Mouse (Mus musculus) midbrain, embryonic 13.5 days (tissue): ENCODE measurements around the gene Tspan32. TPM values are rescaled to one million over a fixed set of nuclear protein-coding genes. Genes with fewer than 3 reads are reported as not detected.

Experiments
- ATAC-seq: fragments of 200-750 bp; cut with Nextera tagmentation; 2 replicates; pipeline ENCODE4 v1.8.0; 2017; ENCODE audit warnings: mild to moderate bottlenecking, moderate TSS enrichment, moderate library complexity
- H3K27ac ChIP-seq: fragments of 300-500 bp; sonication (generic); 2 replicates; pipeline ENCODE4 v1.5.1; 2015; ENCODE audit warnings: inconsistent platforms, mild to moderate bottlenecking, moderate library complexity
- H3K27me3 ChIP-seq: fragments of 300-500 bp; sonication (generic); 2 replicates; pipeline ENCODE4 v1.6.1; 2015; ENCODE audit warnings: mild to moderate bottlenecking, inconsistent platforms
- H3K36me3 ChIP-seq: fragments of 300-500 bp; sonication (generic); 2 replicates; pipeline ENCODE4 v1.6.1; 2015; ENCODE audit warnings: mild to moderate bottlenecking, inconsistent platforms
- H3K4me1 ChIP-seq: fragments of 300-500 bp; sonication (generic); replicated peaks from 2 replicates; pipeline ENCODE4 v1.6.1; 2015; ENCODE audit warnings: inconsistent platforms
- H3K4me2 ChIP-seq: fragments of 300-500 bp; sonication (generic); replicated peaks from 2 replicates; pipeline ENCODE4 v1.6.1; 2015; ENCODE audit warnings: moderate library complexity, mild to moderate bottlenecking, inconsistent platforms
- H3K4me3 ChIP-seq: fragments of 300-500 bp; sonication (generic); replicated peaks from 2 replicates; pipeline ENCODE4 v1.5.1; 2015; ENCODE audit warnings: mild to moderate bottlenecking, inconsistent platforms
- H3K9ac ChIP-seq: fragments of 300-500 bp; sonication (generic); replicated peaks from 2 replicates; pipeline ENCODE4 v1.6.1; 2015; ENCODE audit warnings: mild to moderate bottlenecking, inconsistent platforms
- H3K9me3 ChIP-seq: fragments of 300-500 bp; sonication (generic); 2 replicates; pipeline ENCODE4 v1.6.1; 2016; ENCODE audit warnings: mild to moderate bottlenecking, inconsistent platforms
- WGBS: fragments of 180-500 bp; shearing (Covaris S2); methylation state at CpG from one replicate; pipeline ENCODE4 v1.1.7; 2015; 5-methylcytosine and 5-hydroxymethylcytosine counted together
- polyA plus RNA-seq: library from polyadenylated mRNA; unstranded; fragments of >200 nt; fragmentation: Nextera tagmentation; extraction: Ambion mirVana; gene quantifications from 2 replicates; pipeline ENCODE4 v1.2.1, GENCODE M21; 2015

The Tspan32 gene
- polyA plus RNA-seq, 1 experiment from 2014 or later: 0.50 TPM

DNA sequence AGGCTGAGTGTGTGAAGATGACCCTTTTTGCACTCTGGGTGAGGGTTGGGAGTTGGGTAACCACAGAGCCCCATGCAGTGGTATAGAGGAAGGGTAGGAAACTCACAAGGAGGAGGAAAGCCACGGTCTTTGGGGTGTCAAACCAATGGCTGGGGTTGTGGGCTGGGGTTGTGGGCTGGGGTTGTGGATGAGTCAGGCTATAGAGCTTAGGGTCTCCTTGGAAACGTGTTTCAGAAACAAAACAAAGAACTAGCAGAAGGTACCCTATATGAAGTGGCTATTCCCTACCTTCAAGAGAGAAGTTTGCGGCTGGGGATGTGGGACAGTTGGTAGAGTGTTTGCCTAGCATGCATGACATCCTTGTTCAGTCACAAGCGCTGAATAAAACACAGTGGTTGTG is 5.2 kb downstream of the Tspan32 start:
- H3K4me1 ChIP-seq: peaks cover 31% of the 10 kb centered on the region
- H3K36me3 ChIP-seq: no peaks in the 10 kb centered on the region
- no peaks in the 10 kb centered on the region for H3K27me3 ChIP-seq
- H3K4me2 ChIP-seq: no peak overlapping the region
- ATAC-seq: no peak
- H3K4me3 ChIP-seq: no peak overlapping the region
- H3K27ac ChIP-seq: no peak overlapping the region
- H3K9ac ChIP-seq: no peak overlapping the region
- no peaks in the 10 kb centered on the region for H3K9me3 ChIP-seq
- 80% methylated on average over 4 of the region's 4 CpGs for WGBS

DNA sequence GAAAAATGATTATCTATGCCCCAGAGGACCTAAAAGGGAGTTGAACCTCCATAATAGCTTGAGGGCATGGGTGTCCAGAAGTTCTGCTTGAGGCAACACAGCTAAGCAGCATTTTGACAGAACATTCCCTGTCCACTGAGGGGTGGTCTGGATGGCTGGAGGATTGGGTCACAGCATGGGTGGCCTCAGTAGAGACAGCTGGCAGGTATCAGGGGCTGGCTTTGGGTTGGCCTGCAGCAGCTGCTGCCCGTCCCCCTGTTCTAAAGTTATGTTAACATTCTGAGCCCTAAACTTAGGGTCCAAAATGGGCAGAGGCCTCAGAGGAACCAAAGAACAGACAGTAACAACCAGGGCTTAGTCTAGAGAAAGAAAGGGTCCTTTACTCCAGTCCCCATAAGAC is 6.4 kb downstream of the Tspan32 start:
- ATAC-seq: no peak
- Histone ChIP-seq H3K4me1 (peaks cover 41% of the 10 kb centered on the region), H3K27me3 (no peaks in the 10 kb centered on the region), H3K4me3 (no peak overlapping the region), H3K9ac (no peak overlapping the region), H3K9me3 (no peaks in the 10 kb centered on the region), H3K36me3 (no peaks in the 10 kb centered on the region), H3K27ac (no peak overlapping the region), H3K4me2 (no peak overlapping the region)
- 100% methylated on average over 1 of the region's 1 CpGs for WGBS

DNA sequence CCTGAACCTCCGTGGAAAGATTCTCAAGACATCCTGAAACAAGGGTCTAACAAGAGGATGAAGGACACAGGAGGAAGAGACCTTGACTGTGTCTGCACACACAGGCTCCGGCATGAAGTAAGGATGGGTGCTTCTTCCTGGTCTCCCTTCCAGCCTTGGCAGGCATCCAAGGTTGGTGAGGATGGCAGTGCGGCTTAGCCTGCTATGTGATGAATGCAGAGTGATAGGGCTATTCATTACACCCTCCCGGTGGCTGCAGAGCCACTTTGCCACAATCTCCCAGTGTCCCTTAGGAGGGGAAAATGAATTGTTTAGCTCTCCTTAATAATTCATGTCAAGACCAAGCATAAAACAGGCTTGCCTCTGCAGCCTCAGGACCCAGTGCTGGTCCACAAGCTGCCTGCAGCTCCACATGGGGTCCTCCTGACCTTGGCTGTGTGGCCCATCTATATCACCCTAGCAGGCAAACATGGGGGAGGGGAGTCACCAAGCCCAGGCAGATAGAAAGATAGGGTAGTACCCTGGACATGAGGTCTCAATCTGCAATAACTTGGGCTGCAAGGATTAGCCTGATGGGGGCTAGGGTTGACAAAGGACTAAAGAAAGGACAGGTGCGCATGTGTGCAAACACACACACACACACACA is 7.5 kb downstream of the Tspan32 start:
- Histone ChIP-seq H3K27ac (no peak overlapping the region), H3K9ac (no peak overlapping the region), H3K27me3 (no peaks in the 10 kb centered on the region), H3K4me2 (no peak overlapping the region), H3K4me1 (peaks cover 48% of the 10 kb centered on the region), H3K9me3 (no peaks in the 10 kb centered on the region), H3K36me3 (no peaks in the 10 kb centered on the region), H3K4me3 (no peak overlapping the region)
- WGBS: 60% methylated on average over 5 of the region's 5 CpGs
- ATAC-seq: peak; percentile 25; the same call in 1 of the 2 replicates

DNA sequence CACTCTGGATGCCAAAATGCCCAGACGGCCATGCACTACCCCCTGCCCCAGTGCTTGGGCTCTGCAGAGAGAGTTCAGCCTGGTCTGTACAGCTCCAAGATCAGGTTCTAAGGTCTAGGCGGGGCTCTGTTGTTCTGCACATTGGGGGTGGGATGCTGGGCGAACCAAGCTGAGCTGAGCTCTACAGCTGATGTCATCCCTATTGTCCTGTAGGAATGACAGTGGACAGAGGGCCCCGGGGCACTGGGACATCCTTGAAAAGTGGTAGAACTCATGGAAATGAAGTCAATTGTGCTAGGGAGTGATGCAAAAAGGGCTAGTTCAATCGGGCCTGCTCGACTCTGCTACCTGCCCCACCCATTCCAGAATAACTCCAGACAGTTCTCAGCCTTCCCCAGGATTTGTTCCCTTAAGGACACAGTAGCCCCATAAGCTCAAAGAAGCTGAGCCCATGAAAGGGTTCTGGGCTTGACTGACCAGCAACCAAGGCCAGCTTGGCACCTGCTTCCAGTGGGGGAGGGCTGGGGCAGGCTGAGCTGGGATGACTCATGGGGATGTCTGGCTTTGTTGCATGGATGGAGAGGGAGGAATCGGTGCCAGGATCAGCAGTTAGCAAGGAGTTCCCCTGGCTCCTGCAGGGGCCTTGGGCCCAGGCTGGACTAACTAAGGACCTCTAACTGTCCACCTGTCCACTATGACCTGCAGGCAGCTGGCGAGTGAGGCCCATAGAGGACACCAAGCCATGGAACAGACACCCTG is 8.8 kb downstream of the Tspan32 start:
- Histone ChIP-seq H3K27me3 (no peaks in the 10 kb centered on the region), H3K4me2 (no peak overlapping the region), H3K4me3 (no peak overlapping the region), H3K36me3 (no peaks in the 10 kb centered on the region), H3K9ac (no peak overlapping the region), H3K9me3 (no peaks in the 10 kb centered on the region), H3K27ac (no peak overlapping the region), H3K4me1 (peaks cover 38% of the 10 kb centered on the region)
- no peak for ATAC-seq
- WGBS: 74% methylated on average over 8 of the region's 8 CpGs

DNA sequence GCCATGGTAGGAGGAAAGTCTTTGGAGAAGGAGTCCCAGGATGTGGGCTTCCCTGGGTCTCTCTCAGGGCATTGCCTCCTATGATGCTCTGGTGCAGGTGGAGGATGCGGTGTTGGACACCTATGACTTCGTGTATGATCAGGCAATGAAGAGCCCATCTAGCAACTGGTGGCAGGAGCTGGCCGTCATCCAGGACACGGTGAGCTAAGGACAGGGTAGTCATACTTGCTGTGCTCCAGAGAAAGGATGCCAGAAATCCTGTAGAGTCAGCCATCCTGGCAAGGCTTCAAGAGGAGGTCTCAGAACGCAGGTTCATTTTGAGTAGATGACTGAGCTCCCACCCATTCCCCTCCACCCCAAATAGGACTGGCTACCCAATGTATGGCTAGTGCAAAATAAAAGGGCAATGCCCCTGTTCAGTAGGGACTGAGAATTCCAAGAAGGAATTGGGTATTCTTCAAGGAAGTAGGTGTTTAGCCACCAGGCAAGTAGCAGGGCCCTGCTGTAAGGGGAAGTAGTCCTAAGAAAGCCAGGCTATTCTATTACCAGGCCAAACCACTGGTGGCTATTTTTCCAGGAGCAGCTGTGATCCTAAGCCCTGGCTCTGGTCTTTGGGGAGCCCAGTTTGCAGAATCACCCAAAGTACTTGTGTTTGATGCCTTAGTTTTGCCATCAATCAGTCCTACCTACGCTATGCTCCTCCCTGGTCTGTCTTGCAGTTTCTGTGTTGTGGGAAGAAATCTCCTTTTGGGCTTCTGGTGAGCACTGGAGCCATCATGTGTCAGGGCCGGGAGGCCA is 10.2 kb downstream of the Tspan32 start:
- no peak overlapping the region for H3K4me3 ChIP-seq
- H3K36me3 ChIP-seq: no peaks in the 10 kb centered on the region
- no peaks in the 10 kb centered on the region for H3K9me3 ChIP-seq
- H3K27ac ChIP-seq: no peak overlapping the region
- peaks cover 38% of the 10 kb centered on the region for H3K4me1 ChIP-seq
- no peak for ATAC-seq
- H3K9ac ChIP-seq: no peak overlapping the region
- no peaks in the 10 kb centered on the region for H3K27me3 ChIP-seq
- 88% methylated on average over 7 of the region's 7 CpGs for WGBS
- no peak overlapping the region for H3K4me2 ChIP-seq

DNA sequence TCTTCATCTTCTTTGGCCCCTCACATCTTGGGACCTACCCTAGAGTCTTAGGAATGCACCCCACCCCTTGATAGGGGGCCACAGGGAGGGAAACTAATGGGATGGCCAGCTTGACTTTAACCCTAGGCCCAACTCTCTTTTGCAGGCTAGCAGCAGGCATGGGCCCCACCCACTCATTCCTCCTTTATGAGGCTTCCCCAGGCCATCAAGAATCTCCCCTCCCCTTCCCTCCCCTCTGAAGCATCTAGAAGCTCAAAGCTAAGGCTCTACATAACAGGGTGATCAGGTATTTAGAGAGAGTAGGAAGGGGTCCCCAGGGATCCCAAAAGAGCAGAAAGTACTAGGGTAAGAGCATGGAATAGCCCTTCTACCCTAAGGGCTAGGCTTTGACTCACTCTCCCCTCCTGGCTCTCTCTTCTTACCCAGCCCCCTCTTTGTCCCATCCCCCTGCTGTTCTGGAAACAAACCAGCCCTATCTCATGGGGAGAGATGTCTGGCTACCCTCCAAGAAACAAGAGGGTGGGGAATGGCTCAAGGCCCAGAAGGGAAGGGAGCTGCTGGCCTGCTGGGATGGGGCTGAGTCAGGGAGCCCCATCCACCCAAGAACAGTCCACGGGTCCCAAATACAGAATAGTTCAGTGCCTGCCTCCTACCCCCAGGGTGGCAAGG is 11.0 kb downstream of the Tspan32 start:
- 0% methylated on average over 1 of the region's 1 CpGs for WGBS
- no peaks in the 10 kb centered on the region for H3K36me3 ChIP-seq
- H3K4me3 ChIP-seq: no peak overlapping the region
- no peak overlapping the region for H3K9ac ChIP-seq
- H3K4me2 ChIP-seq: no peak overlapping the region
- H3K27me3 ChIP-seq: no peaks in the 10 kb centered on the region
- ATAC-seq: peak; percentile 25; the same call in 1 of the 2 replicates
- peaks cover 38% of the 10 kb centered on the region for H3K4me1 ChIP-seq
- H3K27ac ChIP-seq: 0 out of 2 replicates have a peak overlapping the region, but pooled peaks have one; percentile 7
- H3K9me3 ChIP-seq: no peaks in the 10 kb centered on the region

DNA sequence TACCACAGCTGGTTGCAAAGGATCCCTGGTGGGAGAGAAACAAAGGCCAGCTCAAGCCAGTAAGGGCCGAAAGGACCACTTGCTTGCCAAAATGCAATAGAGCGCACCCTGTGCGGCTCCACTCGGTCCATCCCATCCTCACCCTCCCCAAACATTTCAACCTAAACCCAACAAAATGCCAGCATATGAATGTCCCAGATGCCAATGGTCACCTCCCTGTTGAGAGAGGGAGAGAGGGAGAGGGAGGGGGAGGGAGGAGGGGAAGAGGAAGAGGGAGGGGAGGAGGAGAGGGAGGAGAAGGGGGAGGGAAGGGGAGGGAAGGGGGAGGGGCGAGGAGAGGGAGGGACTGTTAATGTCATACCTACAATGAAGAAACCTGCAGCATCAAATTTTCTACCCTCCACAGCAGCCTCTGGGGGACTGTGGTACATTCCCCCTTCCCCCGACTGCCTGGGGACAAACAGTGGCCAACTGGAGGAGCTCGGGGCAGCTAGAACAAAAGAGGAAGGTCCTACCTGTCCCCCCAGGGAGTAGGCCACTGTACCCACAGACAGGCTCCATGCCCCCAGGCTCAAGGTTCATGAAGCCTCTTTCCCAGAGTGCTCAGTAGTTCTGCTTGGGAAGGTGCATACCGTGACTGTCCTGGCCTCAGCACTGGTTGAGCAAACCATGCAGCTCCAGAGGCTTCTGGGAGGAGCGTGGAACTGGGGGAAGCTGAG is 11.7 kb downstream of the Tspan32 start:
- H3K27ac ChIP-seq: 0 out of 2 replicates have a peak overlapping the region, but pooled peaks have one; percentile 7
- H3K4me3 ChIP-seq: no peak overlapping the region
- H3K9ac ChIP-seq: no peak overlapping the region
- no peak overlapping the region for H3K4me2 ChIP-seq
- no peaks in the 10 kb centered on the region for H3K27me3 ChIP-seq
- ATAC-seq: 0 out of 2 replicates have a peak, but pooled peaks have one; percentile 2
- peaks cover 38% of the 10 kb centered on the region for H3K4me1 ChIP-seq
- H3K9me3 ChIP-seq: no peaks in the 10 kb centered on the region
- H3K36me3 ChIP-seq: no peaks in the 10 kb centered on the region
- 55% methylated on average over 9 of the region's 9 CpGs for WGBS

DNA sequence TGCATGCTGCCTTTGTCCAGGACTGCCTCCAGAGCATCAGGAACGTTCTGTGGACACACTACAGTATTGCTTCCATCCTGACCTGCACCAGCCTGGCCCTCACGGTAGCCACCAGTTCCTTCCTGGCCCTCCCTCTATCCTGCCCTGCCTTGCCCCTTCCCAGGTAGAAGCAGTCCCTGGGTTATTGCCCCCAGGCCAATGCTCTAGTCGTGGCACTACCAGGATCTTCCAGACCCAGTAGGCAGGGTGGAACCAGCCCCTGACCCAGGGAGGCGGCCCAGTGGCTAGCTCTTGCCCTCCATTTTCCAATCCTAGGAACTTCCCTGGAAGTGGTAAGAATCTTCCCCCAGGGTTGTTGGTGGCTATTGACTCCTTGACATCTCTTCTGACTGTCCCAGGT is 12.3 kb downstream of the Tspan32 start:
- Histone ChIP-seq H3K4me3 (no peak overlapping the region), H3K27ac (no peak overlapping the region), H3K27me3 (no peaks in the 10 kb centered on the region), H3K36me3 (no peaks in the 10 kb centered on the region), H3K4me1 (peaks cover 35% of the 10 kb centered on the region), H3K4me2 (no peak overlapping the region), H3K9ac (no peak overlapping the region), H3K9me3 (no peaks in the 10 kb centered on the region)
- WGBS: 71% methylated on average over 4 of the region's 4 CpGs
- ATAC-seq: no peak

DNA sequence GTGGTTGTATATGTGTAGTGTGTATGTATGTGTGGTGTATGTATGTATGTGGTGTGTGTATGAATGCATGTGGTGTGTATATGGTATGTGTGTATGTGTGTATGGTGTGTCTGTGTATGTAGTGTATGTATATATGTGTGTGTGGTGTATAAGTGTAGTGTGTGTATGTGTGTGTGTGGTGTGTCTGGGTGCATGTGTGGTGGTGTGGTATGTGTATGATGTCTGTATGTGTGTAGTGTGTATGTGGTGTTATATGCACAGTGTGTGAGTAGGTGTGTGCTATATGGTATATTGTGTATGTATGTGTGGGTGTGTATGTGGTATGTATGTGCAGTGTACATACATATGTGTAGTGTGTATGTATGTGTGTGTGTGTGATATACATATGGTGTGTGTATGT is 15.2 kb downstream of the Tspan32 start:
- Histone ChIP-seq H3K4me1 (peaks cover 17% of the 10 kb centered on the region), H3K9ac (no peak overlapping the region), H3K27ac (no peak overlapping the region), H3K9me3 (no peaks in the 10 kb centered on the region), H3K4me3 (no peak overlapping the region), H3K36me3 (peaks cover 3% of the 10 kb centered on the region), H3K4me2 (no peak overlapping the region), H3K27me3 (no peaks in the 10 kb centered on the region)
- ATAC-seq: no peak

DNA sequence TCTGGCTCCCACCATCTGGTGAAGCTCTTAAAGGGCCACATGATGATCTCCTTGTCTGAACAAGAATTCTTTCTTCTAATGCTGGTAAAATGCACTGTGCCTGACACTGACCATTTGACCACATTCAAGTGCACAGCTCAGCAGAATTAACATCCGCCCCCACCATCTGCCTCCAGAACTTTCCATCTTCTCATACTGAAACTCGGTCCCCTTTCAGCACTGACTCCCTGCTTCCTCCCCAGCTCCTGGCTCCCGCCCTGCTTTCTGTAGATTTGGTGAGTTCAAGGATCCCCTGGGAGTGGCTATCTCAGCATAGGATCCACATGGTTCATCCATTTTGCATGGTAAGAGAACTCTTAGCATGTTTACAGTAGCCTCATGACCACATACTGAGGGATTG is 15.9 kb downstream of the Tspan32 start:
- no peak for ATAC-seq
- Histone ChIP-seq H3K27ac (no peak overlapping the region), H3K4me1 (peaks cover 11% of the 10 kb centered on the region), H3K36me3 (peaks cover 5% of the 10 kb centered on the region), H3K4me3 (no peak overlapping the region), H3K4me2 (no peak overlapping the region), H3K9ac (no peak overlapping the region), H3K27me3 (no peaks in the 10 kb centered on the region), H3K9me3 (no peaks in the 10 kb centered on the region)
- 80% methylated on average over 3 of the region's 3 CpGs for WGBS

DNA sequence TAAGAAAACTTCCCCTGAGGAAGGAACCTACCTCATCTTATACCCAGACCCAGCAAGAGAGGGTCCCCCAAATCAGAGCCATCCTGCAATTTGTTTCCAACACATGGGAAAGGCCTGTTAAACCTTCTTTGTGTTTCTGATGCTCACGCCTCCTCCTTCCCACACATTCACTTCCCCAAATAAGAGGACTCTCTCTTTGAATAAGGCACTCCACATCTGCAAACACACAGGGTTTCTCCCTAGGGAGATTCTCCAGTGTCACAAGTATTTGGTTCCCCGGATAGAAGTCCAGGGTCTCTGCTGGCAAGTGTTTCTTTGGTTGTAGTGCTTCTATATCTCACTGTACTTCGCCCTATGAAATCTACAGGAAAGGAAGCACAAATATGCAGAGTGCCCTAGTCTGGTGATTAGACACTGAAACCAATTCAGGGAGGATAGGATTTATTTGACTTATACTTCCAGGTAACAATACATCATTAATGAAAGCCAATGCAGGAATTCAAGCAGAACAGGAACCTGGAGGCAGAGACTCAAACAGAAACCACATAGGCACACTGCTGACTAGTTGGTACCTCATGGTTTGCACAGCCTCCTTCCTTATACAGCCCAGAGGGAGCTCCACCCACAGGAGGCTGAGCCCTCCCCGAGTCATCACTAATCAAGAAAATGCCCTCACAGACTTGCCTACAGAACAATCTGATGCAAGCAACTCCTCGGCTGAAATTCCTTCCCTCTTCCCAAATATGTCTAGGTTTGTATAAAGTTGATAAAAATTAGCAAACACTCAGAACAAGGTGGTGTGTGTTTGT is 16.7 kb downstream of the Tspan32 start:
- H3K9me3 ChIP-seq: no peaks in the 10 kb centered on the region
- no peak overlapping the region for H3K9ac ChIP-seq
- H3K4me3 ChIP-seq: no peak overlapping the region
- H3K4me2 ChIP-seq: no peak overlapping the region
- peaks cover 5% of the 10 kb centered on the region for H3K36me3 ChIP-seq
- H3K27ac ChIP-seq: no peak overlapping the region
- no peaks in the 10 kb centered on the region for H3K27me3 ChIP-seq
- peaks cover 4% of the 10 kb centered on the region; the same call in 1 of the 2 replicates for H3K4me1 ChIP-seq
- WGBS: 75% methylated on average over 5 of the region's 5 CpGs
- no peak for ATAC-seq
